Comparison of ENCODE assay signal across 8 mouse cellular contexts in the genomic region with DNA sequence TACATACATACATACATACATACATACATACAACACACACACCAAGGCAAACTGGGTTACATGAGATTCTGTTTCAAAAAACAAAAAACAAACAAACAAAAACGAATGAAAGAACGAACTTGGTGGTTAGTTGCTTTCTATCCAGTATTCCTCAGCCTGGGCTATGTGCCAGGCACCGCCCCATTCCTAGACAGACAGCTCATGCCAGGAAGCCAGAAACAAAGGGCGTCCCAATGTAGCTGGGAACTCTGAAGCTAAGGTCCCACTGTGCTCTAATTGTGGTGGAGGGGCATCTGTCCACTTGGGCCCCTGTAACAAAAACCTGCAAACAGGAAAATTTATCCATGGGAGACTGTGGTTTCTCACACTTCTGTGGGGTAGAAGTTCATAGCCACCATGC. TPM values are rescaled to one million over a fixed set of nuclear protein-coding genes. Genes with fewer than 3 reads are reported as not detected.
DNase-seq lines count a peak whose midpoint lies in the region; ATAC-seq lines count a peak whose summit lies in the region.

No protein-coding gene starts in this region.

- H3K9ac ChIP-seq in heart, embryonic 11.5 days (ENCODE audit: low read depth, low read length): no peak overlapping the region
- H3K9ac ChIP-seq in hindbrain, embryonic 14.5 days: no peak overlapping the region

- no peak overlapping the region for H3K4me3 ChIP-seq in heart, embryonic 11.5 days (ENCODE audit: low read depth, low read length)
- H3K4me3 ChIP-seq in hindbrain, embryonic 14.5 days (replicated peaks; ENCODE audit: low read length): no peak overlapping the region

- H3K27ac ChIP-seq in heart, embryonic 11.5 days (ENCODE audit: low read depth, low read length): no peak overlapping the region
- no peak overlapping the region for H3K27ac ChIP-seq in hindbrain, embryonic 14.5 days

- H3K9me3 ChIP-seq in heart, embryonic 11.5 days (replicated peaks; ENCODE audit: control insufficient read depth, low read length): no peaks in the 10 kb centered on the region; the same call in 1 of the 2 replicates
- no peaks in the 10 kb centered on the region for H3K9me3 ChIP-seq in hindbrain, embryonic 14.5 days (ENCODE audit: control insufficient read depth, low read length)

- H3K27me3 ChIP-seq in heart, embryonic 11.5 days (ENCODE audit: control insufficient read depth, insufficient read depth, low read length): no peaks in the 10 kb centered on the region; the same call in 1 of the 2 replicates
- H3K27me3 ChIP-seq in hindbrain, embryonic 14.5 days (ENCODE audit: control insufficient read depth, insufficient read depth, low read length): no peaks in the 10 kb centered on the region

- no peaks in the 10 kb centered on the region for H3K4me1 ChIP-seq in heart, embryonic 11.5 days (ENCODE audit: control insufficient read depth, insufficient read depth, low read length)
- peaks cover 10% of the 10 kb centered on the region for H3K4me1 ChIP-seq in hindbrain, embryonic 14.5 days (replicated peaks; ENCODE audit: control insufficient read depth, insufficient read depth, low read length)

- peak; percentile 92 for DNase-seq in heart, adult 11 months
- DNase-seq in urinary bladder, postnatal 14 days (ENCODE audit: low spot score): peak; percentile 53
- DNase-seq in urinary bladder, adult 2 months (ENCODE audit: low spot score): no peak
- peak; percentile 58 for DNase-seq in hindbrain, embryonic 14.5 days (ENCODE audit: low spot score)
- DNase-seq in ovary, adult 18-20 months (ENCODE audit: low spot score): peak; percentile 26
- DNase-seq in thymus, postnatal 25 days: no peak

- H3K36me3 ChIP-seq in heart, embryonic 11.5 days (ENCODE audit: control insufficient read depth, insufficient read depth, low read length): no peaks in the 10 kb centered on the region
- H3K36me3 ChIP-seq in hindbrain, embryonic 14.5 days (replicated peaks; ENCODE audit: control insufficient read depth, insufficient read depth): no peaks in the 10 kb centered on the region

- no peak for ATAC-seq in heart, embryonic 11.5 days (replicated peaks; ENCODE audit: insufficient number of reproducible peaks, low FRiP score, low TSS enrichment)
- no peak for ATAC-seq in hindbrain, embryonic 14.5 days (ENCODE audit: low FRiP score)
- ATAC-seq in CD4-positive, CD25-positive, alpha-beta regulatory T cell, adult 4 months: no peak

- 54% methylated on average over 4 of the region's 4 CpGs for WGBS in heart, embryonic 11.5 days (ENCODE audit: insufficient replicate concordance)
- WGBS in hindbrain, embryonic 14.5 days: 46% methylated on average over 4 of the region's 4 CpGs

- no peak overlapping the region for H3K4me2 ChIP-seq in heart, embryonic 11.5 days
- H3K4me2 ChIP-seq in hindbrain, embryonic 14.5 days (replicated peaks): no peak overlapping the region

RNA-seq across cellular contexts. Expression of a gene that starts 36.1 kb away (rescaled TPM):
- polyA plus RNA-seq in heart, embryonic 11.5 days (2014; fragmentation: Nextera tagmentation; extraction: Ambion mirVana): 49.6 and 50.1 TPM in 2 replicates
- polyA plus RNA-seq in urinary bladder, adult 2 months (2012; rRNA removed): 25.5 and 35.8 TPM in 2 replicates
- 63.6 and 67.5 TPM in 2 replicates for polyA plus RNA-seq in hindbrain, embryonic 14.5 days (2014; fragmentation: Nextera tagmentation; extraction: Ambion mirVana)
- 10 to 100 TPM; 45.9 to 60.3 TPM for polyA plus RNA-seq in CD4-positive, CD25-positive, alpha-beta regulatory T cell, adult 4 months (2017; shearing (Covaris generic))

RNA-seq across cellular contexts. Expression of a gene that starts 36.6 kb away (rescaled TPM):
- not detected in 2 replicates for polyA plus RNA-seq in heart, embryonic 11.5 days (2014; fragmentation: Nextera tagmentation; extraction: Ambion mirVana)
- polyA plus RNA-seq in urinary bladder, adult 2 months (2012; rRNA removed): not detected in 2 replicates
- 0.29 and 0.31 TPM in 2 replicates for polyA plus RNA-seq in hindbrain, embryonic 14.5 days (2014; fragmentation: Nextera tagmentation; extraction: Ambion mirVana)
- polyA plus RNA-seq in CD4-positive, CD25-positive, alpha-beta regulatory T cell, adult 4 months (2017; shearing (Covaris generic)): not detected

RNA-seq across cellular contexts. Expression of a gene that starts 43.0 kb away (rescaled TPM):
- 2.6 and 3.0 TPM in 2 replicates for polyA plus RNA-seq in heart, embryonic 11.5 days (2014; fragmentation: Nextera tagmentation; extraction: Ambion mirVana)
- 79.8 and 112 TPM in 2 replicates for polyA plus RNA-seq in urinary bladder, adult 2 months (2012; rRNA removed)
- polyA plus RNA-seq in hindbrain, embryonic 14.5 days (2014; fragmentation: Nextera tagmentation; extraction: Ambion mirVana): 0.08 TPM in 1 of 2 replicates, not detected in the other
- polyA plus RNA-seq in CD4-positive, CD25-positive, alpha-beta regulatory T cell, adult 4 months (2017; shearing (Covaris generic)): under 1 TPM in 1 of 2 experiments, not detected in 1; 0.18 TPM

RNA-seq across cellular contexts. Expression of a gene that starts 45.0 kb away (rescaled TPM):
- 0.13 TPM in 1 of 2 replicates, not detected in the other for polyA plus RNA-seq in heart, embryonic 11.5 days (2014; fragmentation: Nextera tagmentation; extraction: Ambion mirVana)
- 1.7 and 2.3 TPM in 2 replicates for polyA plus RNA-seq in urinary bladder, adult 2 months (2012; rRNA removed)
- 3.5 and 5.0 TPM in 2 replicates for polyA plus RNA-seq in hindbrain, embryonic 14.5 days (2014; fragmentation: Nextera tagmentation; extraction: Ambion mirVana)
- polyA plus RNA-seq in CD4-positive, CD25-positive, alpha-beta regulatory T cell, adult 4 months (2017; shearing (Covaris generic)): not detected

Comparison
In these comparisons a context has a peak if more than half of its experiments do, and no peak if none do; other contexts are left out.
1. DNase-seq: peak in heart, adult 11 months (single experiment), urinary bladder, postnatal 14 days (single experiment), hindbrain, embryonic 14.5 days (single experiment) and ovary, adult 18-20 months (single experiment); none in urinary bladder, adult 2 months (single experiment) and thymus, postnatal 25 days (single experiment).
2. RNA of a gene that starts 43.0 kb away (polyA plus RNA-seq): 79.8 to 112 TPM in urinary bladder, adult 2 months; 2.6 to 3.0 TPM in heart, embryonic 11.5 days, 0.18 TPM in CD4-positive, CD25-positive, alpha-beta regulatory T cell, adult 4 months and 0.08 TPM in hindbrain, embryonic 14.5 days; every median in the first group is over 10 times any median in the second.